Comparison of ENCODE assay signal across 15 mouse cellular contexts in the genomic region with DNA sequence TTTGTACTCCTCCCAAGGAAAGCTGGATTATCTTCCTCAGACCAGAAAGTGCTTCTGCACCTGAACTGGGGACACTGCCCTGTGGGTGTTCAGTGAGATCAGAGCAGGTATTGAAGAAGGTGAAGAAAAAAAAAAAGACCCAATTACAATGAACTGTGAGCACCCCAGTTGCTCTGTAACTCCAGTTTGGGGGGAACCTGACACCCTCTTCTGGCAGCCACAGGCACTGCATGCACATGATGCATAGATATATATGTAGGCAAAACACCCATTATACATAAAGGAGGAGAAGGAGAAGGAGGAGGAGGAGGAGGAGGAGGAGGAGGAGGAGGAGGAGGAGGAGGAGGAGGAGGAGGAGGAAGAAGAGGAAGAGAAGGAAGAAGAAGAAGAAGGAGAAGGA. TPM values are rescaled to one million over a fixed set of nuclear protein-coding genes. Genes with fewer than 3 reads are reported as not detected.
DNase-seq lines count a peak whose midpoint lies in the region; ATAC-seq and TF ChIP-seq lines count a peak whose summit lies in the region.
"Had no signal": no experiment of that assay in that cellular context is flagged by ENCODE, and none has a peak within 500 bp of the region (broad histone marks: within the 10 kb centered on the region; RNA-seq: fewer than 3 reads in every experiment).

No protein-coding gene starts in this region.

- H3K36me3 ChIP-seq in heart, postnatal 0 days (replicated peaks; ENCODE audit: control insufficient read depth, insufficient read depth, low read length) = no peaks in the 10 kb centered on the region
- no peaks in the 10 kb centered on the region for H3K36me3 ChIP-seq in heart, embryonic 11.5 days (ENCODE audit: control insufficient read depth, insufficient read depth, low read length)
- H3K36me3 ChIP-seq in spleen, adult 2 months (ENCODE audit: control insufficient read depth, insufficient read depth, low read length) = no peaks in the 10 kb centered on the region
- H3K36me3 ChIP-seq: midbrain, embryonic 13.5 days had no signal

- TF ChIP-seq EP300 in heart, postnatal 0 days (IDR thresholded peaks at IDR 0.05; ENCODE audit: low read depth) = no peak

- H3K27me3 ChIP-seq in heart, postnatal 0 days (ENCODE audit: control insufficient read depth, insufficient read depth, low read length) = no peaks in the 10 kb centered on the region
- H3K27me3 ChIP-seq in heart, embryonic 11.5 days (ENCODE audit: control insufficient read depth, insufficient read depth, low read length) = no peaks in the 10 kb centered on the region
- no peaks in the 10 kb centered on the region for H3K27me3 ChIP-seq in spleen, adult 2 months (ENCODE audit: control insufficient read depth, insufficient read depth, low read length)
- H3K27me3 ChIP-seq: midbrain, embryonic 13.5 days had no signal

- no peak for TF ChIP-seq POLR2A in spleen, adult 2 months (IDR thresholded peaks at IDR 0.05; ENCODE audit: low read depth, low read length)

- TF ChIP-seq CTCF in heart, postnatal 0 days (IDR thresholded peaks at IDR 0.05; ENCODE audit: low read depth) = peak; percentile 11; the same call in 1 of the 2 replicates
- peak; percentile 28; the same call in 1 of the 2 replicates for TF ChIP-seq CTCF in spleen, adult 2 months (IDR thresholded peaks at IDR 0.05; ENCODE audit: extremely low read depth, insufficient read depth, insufficient read length, insufficient replicate concordance)

- no peak overlapping the region for H3K9ac ChIP-seq in heart, postnatal 0 days (replicated peaks; ENCODE audit: low read depth, low read length)
- no peak overlapping the region for H3K9ac ChIP-seq in heart, embryonic 11.5 days (ENCODE audit: low read depth, low read length)
- H3K9ac ChIP-seq: midbrain, embryonic 13.5 days had no signal

- no peak for ATAC-seq in heart, postnatal 0 days (ENCODE audit: insufficient read depth, low read depth)
- no peak for ATAC-seq in heart, embryonic 11.5 days (replicated peaks; ENCODE audit: insufficient number of reproducible peaks, low FRiP score, low TSS enrichment)
- ATAC-seq: intestine, embryonic 16.5 days; midbrain, embryonic 13.5 days had no signal

- no peak overlapping the region for H3K4me3 ChIP-seq in heart, postnatal 0 days (ENCODE audit: low read depth, low read length)
- no peak overlapping the region for H3K4me3 ChIP-seq in heart, embryonic 11.5 days (ENCODE audit: low read depth, low read length)
- H3K4me3 ChIP-seq in spleen, adult 2 months (ENCODE audit: extremely low read depth, insufficient read depth, insufficient read length) = no peak overlapping the region
- H3K4me3 ChIP-seq: midbrain, embryonic 13.5 days had no signal

- no peaks in the 10 kb centered on the region for H3K4me1 ChIP-seq in heart, postnatal 0 days (ENCODE audit: control insufficient read depth, insufficient read depth)
- no peaks in the 10 kb centered on the region for H3K4me1 ChIP-seq in heart, embryonic 11.5 days (ENCODE audit: control insufficient read depth, insufficient read depth, low read length)
- H3K4me1 ChIP-seq in spleen, adult 2 months (ENCODE audit: control insufficient read depth, insufficient read depth, insufficient read length) = no peaks in the 10 kb centered on the region
- H3K4me1 ChIP-seq: midbrain, embryonic 13.5 days had no signal

- no peak overlapping the region for H3K27ac ChIP-seq in heart, postnatal 0 days (ENCODE audit: low read depth)
- no peak overlapping the region for H3K27ac ChIP-seq in heart, embryonic 11.5 days (ENCODE audit: low read depth, low read length)
- no peak overlapping the region for H3K27ac ChIP-seq in spleen, adult 2 months (ENCODE audit: insufficient read depth, low read length)
- H3K27ac ChIP-seq: midbrain, embryonic 13.5 days had no signal

- H3K4me2 ChIP-seq in heart, postnatal 0 days (ENCODE audit: low read depth, low read length) = no peak overlapping the region
- H3K4me2 ChIP-seq in heart, embryonic 11.5 days = no peak overlapping the region
- H3K4me2 ChIP-seq: midbrain, embryonic 13.5 days had no signal

- no peaks in the 10 kb centered on the region for H3K9me3 ChIP-seq in heart, postnatal 0 days (replicated peaks; ENCODE audit: control insufficient read depth, low read length)
- H3K9me3 ChIP-seq in heart, embryonic 11.5 days (replicated peaks; ENCODE audit: control insufficient read depth, low read length) = no peaks in the 10 kb centered on the region
- H3K9me3 ChIP-seq: midbrain, embryonic 13.5 days had no signal

- DNase-seq in heart, postnatal 0 days (ENCODE audit: low spot score) = no peak
- peak; percentile 9 to 53 for DNase-seq in spleen, adult 2 months (ENCODE audit: low read depth in 1 of 2, low spot score in 2 of 2)
- no peak for DNase-seq in spleen, adult 12 weeks (ENCODE audit: low spot score)
- peak; percentile 45 for DNase-seq in induced T-regulatory cell, adult 2 months (ENCODE audit: low read depth)
- peak; percentile 41 to 49 for DNase-seq in thymus, postnatal 36 days
- DNase-seq in right cerebral cortex, postnatal 10 days (ENCODE audit: low spot score in 2 of 2) = no peak
- no peak for DNase-seq in embryo, embryonic 11 days
- DNase-seq: gastrocnemius, postnatal 10 days; heart, postnatal 14 days had no signal

RNA-seq across cellular contexts. Expression of gene Il19, which starts 13.4 kb away (rescaled TPM):
- not detected in 2 replicates for total RNA-seq in heart, postnatal 0 days (2014; rRNA removed; ENCODE audit: low replicate concordance)
- polyA plus RNA-seq in heart, postnatal 0 days (2015; fragmentation: Nextera tagmentation; extraction: Ambion mirVana) = not detected in 2 replicates
- not detected in 2 replicates for polyA plus RNA-seq in heart, embryonic 11.5 days (2014; fragmentation: Nextera tagmentation; extraction: Ambion mirVana)
- not detected in 2 replicates for polyA plus RNA-seq in spleen, adult 2 months (2012; rRNA removed)
- total RNA-seq: heart, postnatal 14 days; layer of hippocampus, postnatal 10 days had no signal
- polyA plus RNA-seq: cortical plate, adult 2 months; intestine, embryonic 16.5 days; midbrain, embryonic 13.5 days had no signal

RNA-seq across cellular contexts. Expression of gene Il20, which starts 15.2 kb away (rescaled TPM):
- not detected in 2 replicates for total RNA-seq in heart, postnatal 0 days (2014; rRNA removed; ENCODE audit: low replicate concordance)
- polyA plus RNA-seq in heart, postnatal 0 days (2015; fragmentation: Nextera tagmentation; extraction: Ambion mirVana) = not detected in 2 replicates
- polyA plus RNA-seq in heart, embryonic 11.5 days (2014; fragmentation: Nextera tagmentation; extraction: Ambion mirVana) = not detected in 2 replicates
- polyA plus RNA-seq in spleen, adult 2 months (2012; rRNA removed) = not detected in 2 replicates
- total RNA-seq: gastrocnemius, postnatal 10 days; heart, postnatal 14 days; layer of hippocampus, postnatal 10 days had no signal
- polyA plus RNA-seq: cortical plate, adult 2 months; intestine, embryonic 16.5 days; limb, embryonic 14.5 days; midbrain, embryonic 13.5 days had no signal

RNA-seq across cellular contexts. Expression of gene Il24, which starts 39.2 kb away (rescaled TPM):
- not detected in 2 replicates for total RNA-seq in heart, postnatal 0 days (2014; rRNA removed; ENCODE audit: low replicate concordance)
- polyA plus RNA-seq in heart, postnatal 0 days (2015; fragmentation: Nextera tagmentation; extraction: Ambion mirVana) = not detected in 2 replicates
- polyA plus RNA-seq in heart, embryonic 11.5 days (2014; fragmentation: Nextera tagmentation; extraction: Ambion mirVana) = not detected in 2 replicates
- not detected in 2 replicates for polyA plus RNA-seq in spleen, adult 2 months (2012; rRNA removed)
- total RNA-seq: gastrocnemius, postnatal 10 days; heart, postnatal 14 days; layer of hippocampus, postnatal 10 days had no signal
- polyA plus RNA-seq: cortical plate, adult 2 months; intestine, embryonic 16.5 days; limb, embryonic 14.5 days; midbrain, embryonic 13.5 days had no signal

Comparison
In these comparisons a context has a peak if more than half of its experiments do, and no peak if none do; other contexts are left out.
1. DNase-seq: peak in spleen, adult 2 months (2 of 2), induced T-regulatory cell, adult 2 months (single experiment) and thymus, postnatal 36 days (2 of 2); none in heart, postnatal 0 days (single experiment), spleen, adult 12 weeks (single experiment), right cerebral cortex, postnatal 10 days (0 of 2) and embryo, embryonic 11 days (single experiment).